Mouse (Mus musculus): ENCODE data around the gene Rpgrip1l. TPM values are rescaled to one million over a fixed set of nuclear protein-coding genes. Genes with fewer than 3 reads are reported as not detected.

The Rpgrip1l gene
- polyA plus RNA-seq, 1 experiment = 1.9 TPM

DNA sequence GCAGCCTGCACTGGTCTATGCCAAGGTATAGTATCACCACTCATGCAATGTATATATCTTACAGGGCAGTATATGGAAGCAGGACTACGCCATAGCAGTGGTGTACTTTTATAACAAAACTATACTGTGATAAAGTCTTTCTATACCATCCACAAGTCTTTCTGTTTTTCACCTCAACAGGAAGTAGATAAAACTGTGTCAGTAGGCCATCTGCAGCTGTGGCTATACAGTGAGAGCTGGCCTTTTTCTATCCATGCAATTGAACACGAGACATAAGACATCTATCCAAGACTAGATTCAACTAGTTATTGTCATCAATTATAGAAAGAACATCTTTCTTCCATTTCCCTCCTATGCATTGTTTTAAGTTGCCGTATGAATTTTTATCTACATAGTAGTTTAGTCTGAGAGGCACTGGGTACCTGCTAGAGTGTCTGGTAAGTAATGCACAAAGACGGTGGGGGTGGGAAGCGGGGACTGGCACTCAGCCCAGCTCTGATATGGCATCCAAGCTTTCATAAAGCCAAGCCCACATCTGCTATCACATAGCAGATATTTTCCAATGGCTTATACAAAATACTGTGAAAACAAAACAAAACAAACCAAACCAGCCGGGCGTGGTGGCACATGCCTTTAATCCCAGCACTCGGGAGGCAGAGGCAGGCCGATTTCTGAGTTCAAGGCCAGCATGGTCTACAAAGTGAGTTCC, 63.1 kb downstream of the Rpgrip1l start:
- TF ChIP-seq CTCF (IDR thresholded peaks at IDR 0.05; ENCODE audit: borderline replicate concordance, control insufficient read depth, extremely low read depth, insufficient read depth, low read length, poor library complexity) (no peak), POLR2A (IDR thresholded peaks at IDR 0.05; ENCODE audit: control insufficient read depth, extremely low read depth, insufficient read depth, low read length, poor library complexity) (no peak)
- 63% methylated on average over 9 of the region's 9 CpGs for WGBS
- Histone ChIP-seq H3K27ac (ENCODE audit: control insufficient read depth, insufficient read depth, low read length) (peak overlapping the region; percentile 99), H3K27me3 (ENCODE audit: control insufficient read depth, insufficient read depth, low read length) (no peaks in the 10 kb centered on the region), H3K4me3 (ENCODE audit: control insufficient read depth, insufficient read depth, low read length) (no peak overlapping the region), H3K36me3 (ENCODE audit: control insufficient read depth, insufficient read depth, low read length) (no peaks in the 10 kb centered on the region), H3K4me1 (replicated peaks; ENCODE audit: control insufficient read depth, insufficient read depth, low read length) (peaks cover 11% of the 10 kb centered on the region)
- DNase-seq = peak; percentile 20

DNA sequence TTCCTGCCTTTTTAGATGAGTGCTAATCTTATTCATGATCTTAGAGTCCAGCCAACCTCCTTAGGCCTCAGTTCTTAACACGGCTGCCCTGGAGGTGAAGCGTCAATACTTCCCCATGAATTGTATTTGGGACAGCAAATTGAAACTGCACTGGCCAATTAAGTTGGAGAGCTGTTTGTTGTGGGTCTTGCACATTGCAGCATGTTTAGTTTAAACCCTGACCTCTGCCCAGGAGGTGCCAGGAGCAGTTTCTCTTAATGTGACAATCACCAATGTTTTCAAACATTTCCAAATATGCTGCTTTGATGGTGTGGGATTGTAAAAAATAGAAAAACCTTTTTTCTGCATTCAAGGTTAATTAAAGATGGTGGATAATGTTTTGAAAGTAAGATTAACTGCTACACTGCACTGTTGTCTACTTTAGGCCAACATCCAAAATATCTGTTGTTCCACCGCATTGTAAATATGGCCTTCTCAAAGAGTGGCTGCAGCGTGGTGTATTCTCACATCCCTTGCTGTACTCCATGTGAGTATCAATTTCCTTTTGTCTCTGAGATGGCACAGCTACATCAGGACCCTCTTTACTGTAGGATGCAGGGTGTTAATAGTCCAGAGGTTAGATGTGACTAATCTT, 67.1 kb downstream of the Rpgrip1l start:
- Histone ChIP-seq H3K27ac (ENCODE audit: control insufficient read depth, insufficient read depth, low read length) (no peak overlapping the region), H3K27me3 (ENCODE audit: control insufficient read depth, insufficient read depth, low read length) (no peaks in the 10 kb centered on the region)
- DNase-seq = no peak

DNA sequence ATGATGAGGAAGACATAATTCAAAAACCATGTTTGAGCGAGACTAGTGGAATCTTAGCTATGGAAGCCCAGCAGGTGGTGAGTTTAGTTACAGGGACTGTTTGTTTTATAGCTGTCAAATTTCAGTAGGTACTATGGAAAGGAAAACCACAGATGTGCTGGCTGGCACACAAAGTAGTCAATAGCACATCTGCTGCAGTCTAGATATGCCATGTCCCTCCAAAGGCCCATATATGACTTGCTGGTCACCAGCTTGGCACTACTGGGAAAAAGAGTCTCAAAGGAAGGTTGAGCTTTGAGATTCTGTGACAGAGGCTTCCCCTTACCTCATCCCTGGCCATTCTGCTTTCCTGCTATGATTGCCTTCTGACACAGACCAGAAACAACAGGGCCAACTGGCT, 70.3 kb downstream of the Rpgrip1l start:
- WGBS = 73% methylated on average over 1 of the region's 1 CpGs
- Histone ChIP-seq H3K4me1 (replicated peaks; ENCODE audit: control insufficient read depth, insufficient read depth, low read length) (peaks cover 4% of the 10 kb centered on the region; the same call in 1 of the 2 replicates), H3K36me3 (ENCODE audit: control insufficient read depth, insufficient read depth, low read length) (no peaks in the 10 kb centered on the region), H3K27me3 (ENCODE audit: control insufficient read depth, insufficient read depth, low read length) (no peaks in the 10 kb centered on the region), H3K4me3 (ENCODE audit: control insufficient read depth, insufficient read depth, low read length) (no peak overlapping the region), H3K27ac (ENCODE audit: control insufficient read depth, insufficient read depth, low read length) (no peak overlapping the region)
- no peak for TF ChIP-seq POLR2A (IDR thresholded peaks at IDR 0.05; ENCODE audit: control insufficient read depth, extremely low read depth, insufficient read depth, low read length, poor library complexity)
- TF ChIP-seq CTCF (IDR thresholded peaks at IDR 0.05; ENCODE audit: borderline replicate concordance, control insufficient read depth, extremely low read depth, insufficient read depth, low read length, poor library complexity) = no peak
- no peak for DNase-seq

More for the DNA sequence above, 67.1 kb downstream of the Rpgrip1l start:
- TF ChIP-seq CTCF (IDR thresholded peaks at IDR 0.05; ENCODE audit: borderline replicate concordance, control insufficient read depth, extremely low read depth, insufficient read depth, low read length, poor library complexity) = no peak
- TF ChIP-seq POLR2A (IDR thresholded peaks at IDR 0.05; ENCODE audit: control insufficient read depth, extremely low read depth, insufficient read depth, low read length, poor library complexity) = no peak
- no peak overlapping the region for H3K4me3 ChIP-seq (ENCODE audit: control insufficient read depth, insufficient read depth, low read length)
- WGBS = 89% methylated on average over 4 of the region's 4 CpGs
- no peaks in the 10 kb centered on the region for H3K36me3 ChIP-seq (ENCODE audit: control insufficient read depth, insufficient read depth, low read length)
- peaks cover 13% of the 10 kb centered on the region for H3K4me1 ChIP-seq (replicated peaks; ENCODE audit: control insufficient read depth, insufficient read depth, low read length)

DNA sequence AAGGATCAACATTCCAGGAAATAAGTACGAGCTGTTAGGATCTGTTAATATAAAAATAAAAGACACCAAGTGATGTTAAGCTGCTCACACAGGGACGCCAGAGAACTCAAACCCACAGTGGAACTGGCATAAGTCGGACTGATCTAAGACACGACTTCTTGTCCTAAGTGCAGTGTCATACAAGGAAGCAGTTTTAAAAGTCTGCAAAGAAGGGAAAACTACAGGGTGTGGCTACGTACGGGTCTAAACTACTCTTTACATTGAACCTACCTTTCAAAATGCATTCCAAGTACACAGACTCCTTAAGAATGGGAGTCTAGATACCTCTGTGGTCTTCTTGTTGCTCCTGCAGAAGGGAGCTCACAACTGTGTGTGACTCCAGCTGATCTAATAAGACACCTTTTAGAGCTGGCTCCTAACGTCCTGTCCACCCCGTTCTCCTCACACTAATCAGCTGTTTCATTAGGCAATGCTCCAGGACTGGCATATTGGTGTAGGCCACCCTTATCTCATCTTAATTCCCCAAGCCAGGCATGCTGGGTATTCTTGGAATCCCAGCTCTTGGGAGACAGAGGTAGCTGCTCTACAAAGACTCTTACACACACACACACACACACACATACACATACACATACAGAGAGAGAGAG, 71.1 kb downstream of the Rpgrip1l start:
- no peaks in the 10 kb centered on the region for H3K36me3 ChIP-seq (ENCODE audit: control insufficient read depth, insufficient read depth, low read length)
- no peak for TF ChIP-seq CTCF (IDR thresholded peaks at IDR 0.05; ENCODE audit: borderline replicate concordance, control insufficient read depth, extremely low read depth, insufficient read depth, low read length, poor library complexity)
- no peak for TF ChIP-seq POLR2A (IDR thresholded peaks at IDR 0.05; ENCODE audit: control insufficient read depth, extremely low read depth, insufficient read depth, low read length, poor library complexity)
- WGBS = 82% methylated on average over 8 of the region's 8 CpGs
- peaks cover 4% of the 10 kb centered on the region; the same call in 1 of the 2 replicates for H3K4me1 ChIP-seq (replicated peaks; ENCODE audit: control insufficient read depth, insufficient read depth, low read length)
- no peak overlapping the region for H3K27ac ChIP-seq (ENCODE audit: control insufficient read depth, insufficient read depth, low read length)
- H3K27me3 ChIP-seq (ENCODE audit: control insufficient read depth, insufficient read depth, low read length) = no peaks in the 10 kb centered on the region
- H3K4me3 ChIP-seq (ENCODE audit: control insufficient read depth, insufficient read depth, low read length) = no peak overlapping the region
- DNase-seq = no peak

DNA sequence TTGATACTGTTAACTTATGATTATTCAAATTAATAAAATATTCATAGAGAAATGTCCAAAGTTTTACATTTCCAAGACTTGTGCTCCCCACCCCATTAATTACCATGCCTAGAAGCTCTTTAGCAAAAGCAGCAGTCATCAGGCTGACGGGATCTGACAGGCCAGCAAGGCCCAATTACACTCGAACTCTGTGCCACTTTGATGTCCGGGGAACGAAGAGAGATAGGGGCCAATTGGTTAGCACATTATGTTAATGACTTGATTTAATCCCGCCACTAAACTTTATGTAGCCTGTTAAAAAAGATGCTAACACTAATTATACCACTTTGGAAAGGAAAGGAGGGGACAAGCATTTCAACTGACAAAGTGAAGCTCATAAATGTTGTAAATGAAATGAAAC, 71.7 kb downstream of the Rpgrip1l start:
- no peak for DNase-seq
- Histone ChIP-seq H3K4me1 (replicated peaks; ENCODE audit: control insufficient read depth, insufficient read depth, low read length) (peaks cover 4% of the 10 kb centered on the region; the same call in 1 of the 2 replicates), H3K27ac (ENCODE audit: control insufficient read depth, insufficient read depth, low read length) (no peak overlapping the region), H3K27me3 (ENCODE audit: control insufficient read depth, insufficient read depth, low read length) (no peaks in the 10 kb centered on the region), H3K36me3 (ENCODE audit: control insufficient read depth, insufficient read depth, low read length) (no peaks in the 10 kb centered on the region), H3K4me3 (ENCODE audit: control insufficient read depth, insufficient read depth, low read length) (no peak overlapping the region)
- WGBS = 95% methylated on average over 5 of the region's 5 CpGs
- TF ChIP-seq POLR2A (IDR thresholded peaks at IDR 0.05; ENCODE audit: control insufficient read depth, extremely low read depth, insufficient read depth, low read length, poor library complexity) (no peak), CTCF (IDR thresholded peaks at IDR 0.05; ENCODE audit: borderline replicate concordance, control insufficient read depth, extremely low read depth, insufficient read depth, low read length, poor library complexity) (no peak)

DNA sequence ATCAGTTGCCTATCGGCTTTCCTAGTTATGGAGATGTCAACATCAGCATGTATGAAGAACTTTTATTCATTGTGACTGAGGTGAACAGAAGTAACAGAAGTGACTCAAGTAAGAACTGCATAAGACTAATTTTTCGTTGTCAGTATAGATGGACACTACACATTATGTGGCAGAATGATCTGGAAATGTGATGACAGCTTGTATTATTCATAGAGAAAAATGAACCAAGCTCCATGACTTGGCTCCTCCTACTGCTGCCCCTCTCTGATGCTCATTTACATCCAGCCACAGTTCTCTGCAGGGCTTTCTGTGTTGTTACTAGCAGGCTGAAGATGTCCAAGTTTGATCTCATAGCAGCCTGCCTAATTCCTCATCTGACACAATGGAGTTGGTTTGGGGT, 75.9 kb downstream of the Rpgrip1l start:
- no peak for DNase-seq
- H3K36me3 ChIP-seq (ENCODE audit: control insufficient read depth, insufficient read depth, low read length) = no peaks in the 10 kb centered on the region
- no peak for TF ChIP-seq POLR2A (IDR thresholded peaks at IDR 0.05; ENCODE audit: control insufficient read depth, extremely low read depth, insufficient read depth, low read length, poor library complexity)
- TF ChIP-seq CTCF (IDR thresholded peaks at IDR 0.05; ENCODE audit: borderline replicate concordance, control insufficient read depth, extremely low read depth, insufficient read depth, low read length, poor library complexity) = no peak
- no peak overlapping the region for H3K27ac ChIP-seq (ENCODE audit: control insufficient read depth, insufficient read depth, low read length)
- no peak overlapping the region for H3K4me3 ChIP-seq (ENCODE audit: control insufficient read depth, insufficient read depth, low read length)
- H3K27me3 ChIP-seq (ENCODE audit: control insufficient read depth, insufficient read depth, low read length) = no peaks in the 10 kb centered on the region
- WGBS = 82% methylated on average over 2 of the region's 2 CpGs
- 0 out of 2 replicates have a peak, but pooled peaks cover 1% of the 10 kb centered on the region for H3K4me1 ChIP-seq (replicated peaks; ENCODE audit: control insufficient read depth, insufficient read depth, low read length)
